Mouse (Mus musculus): ENCODE measurements around the gene Sox6. TPM values are rescaled to one million over a fixed set of nuclear protein-coding genes. Genes with fewer than 3 reads are reported as not detected.
A peak's percentile ranks its signal among the peaks of the same experiment; 100 is the strongest.

The Sox6 gene
- total and polyA plus RNA-seq, 3 experiments = 11.8 to 33.4 (median 26.4) TPM

DNA sequence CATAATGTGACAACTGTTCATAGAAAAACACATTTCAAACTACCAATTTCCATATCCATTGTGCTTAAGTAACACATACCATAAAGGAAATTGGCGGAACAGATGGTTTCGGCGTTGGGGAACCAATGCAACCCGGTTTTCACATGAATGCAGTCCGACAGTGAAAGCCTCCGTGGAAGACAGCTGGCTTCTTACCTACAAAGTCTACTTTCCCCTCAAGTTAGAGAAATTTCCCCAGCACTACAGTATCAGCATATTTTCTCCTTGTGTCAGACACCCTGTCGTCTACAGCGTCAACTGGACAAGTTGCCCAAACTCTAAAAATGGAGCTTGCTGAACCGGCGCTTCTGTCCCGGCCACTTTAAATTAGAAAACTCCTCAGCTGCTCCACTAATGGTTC, 470.3 kb downstream of the Sox6 start:
- Histone ChIP-seq H3K9ac (ENCODE audit: low read depth, low read length) (no peak overlapping the region), H3K36me3 (ENCODE audit: control insufficient read depth, insufficient read depth, low read length) (peaks cover 4% of the 10 kb centered on the region), H3K27ac (peak overlapping the region; percentile 33; the same call in 1 of the 2 replicates), H3K4me1 (ENCODE audit: control insufficient read depth, insufficient read depth, low read length) (peaks cover 8% of the 10 kb centered on the region), H3K4me3 (no peak overlapping the region), H3K27me3 (ENCODE audit: control insufficient read depth, insufficient read depth, low read length) (no peaks in the 10 kb centered on the region), H3K79me2 (replicated peaks; ENCODE audit: control insufficient read depth, insufficient read depth, low read length) (no peaks in the 10 kb centered on the region)
- intact Hi-C loops (cut with DNase I) = loop anchor here (10.0 kb wide), 1 partner anchor 86 kb away; no protein-coding TSS in a partner anchor
- TF ChIP-seq EP300 (IDR thresholded peaks at IDR 0.05; ENCODE audit: insufficient read depth, low read depth, low read length) = no peak
- TF ChIP-seq POLR2A (IDR thresholded peaks at IDR 0.05; ENCODE audit: insufficient read depth, low read depth, low read length) = no peak
- TF ChIP-seq CTCF (IDR thresholded peaks at IDR 0.05) = no peak
- 71% methylated on average over 11 of the region's 11 CpGs for WGBS
- DNase-seq = no peak

DNA sequence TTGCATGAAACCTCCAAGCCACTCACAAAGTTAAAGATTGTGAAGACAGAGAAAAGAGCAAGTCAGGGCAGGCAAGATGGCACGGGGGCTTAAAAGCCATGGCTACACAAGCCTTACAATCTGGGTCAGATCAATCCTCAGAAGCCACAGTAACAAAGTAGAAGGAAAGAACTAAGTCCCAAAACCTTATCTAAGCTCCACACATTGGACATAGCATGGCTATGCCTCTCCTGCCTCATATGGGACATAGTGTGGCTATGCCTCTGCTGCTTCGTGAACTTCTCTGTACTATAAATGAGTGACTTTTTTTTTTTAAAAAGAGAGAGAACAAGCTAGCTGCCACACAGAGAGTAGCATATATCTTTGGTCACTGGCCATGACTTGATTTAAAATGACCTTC, 471.8 kb downstream of the Sox6 start:
- 96% methylated on average over 2 of the region's 2 CpGs for whole genome bisulfite sequencing
- no peak for DNase-seq
- Histone ChIP-seq H3K27ac (no peak overlapping the region), H3K4me1 (ENCODE audit: control insufficient read depth, insufficient read depth, low read length) (peaks cover 8% of the 10 kb centered on the region), H3K79me2 (replicated peaks; ENCODE audit: control insufficient read depth, insufficient read depth, low read length) (no peaks in the 10 kb centered on the region), H3K9ac (ENCODE audit: low read depth, low read length) (no peak overlapping the region), H3K27me3 (ENCODE audit: control insufficient read depth, insufficient read depth, low read length) (no peaks in the 10 kb centered on the region), H3K36me3 (ENCODE audit: control insufficient read depth, insufficient read depth, low read length) (peaks cover 4% of the 10 kb centered on the region), H3K4me3 (no peak overlapping the region)
- intact Hi-C loops (cut with DNase I) = loop anchor here (10.0 kb wide), 1 partner anchor 88 kb away; no protein-coding TSS in a partner anchor
- TF ChIP-seq EP300 (IDR thresholded peaks at IDR 0.05; ENCODE audit: insufficient read depth, low read depth, low read length) (no peak), POLR2A (IDR thresholded peaks at IDR 0.05; ENCODE audit: insufficient read depth, low read depth, low read length) (no peak)

DNA sequence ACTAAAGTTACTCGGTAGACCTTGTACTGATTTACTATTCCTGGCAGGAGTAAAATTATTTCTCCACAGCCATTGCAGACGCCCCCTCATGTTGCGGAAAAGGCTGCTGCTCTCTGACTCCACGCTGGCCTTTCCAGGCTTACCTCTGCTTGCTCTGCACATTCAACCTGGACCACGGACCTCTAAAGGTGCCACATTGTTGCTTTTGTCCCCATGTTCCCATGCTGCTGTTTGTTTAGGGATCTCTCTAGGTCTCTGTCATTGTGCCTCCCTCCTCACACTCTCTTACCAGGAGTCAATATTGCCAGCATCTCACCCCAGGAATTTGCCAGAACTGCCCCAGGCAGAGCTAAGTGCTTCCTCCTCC, 473.6 kb downstream of the Sox6 start:
- Histone ChIP-seq H3K9ac (ENCODE audit: low read depth, low read length) (no peak overlapping the region), H3K4me1 (ENCODE audit: control insufficient read depth, insufficient read depth, low read length) (peaks cover 7% of the 10 kb centered on the region), H3K36me3 (ENCODE audit: control insufficient read depth, insufficient read depth, low read length) (peaks cover 4% of the 10 kb centered on the region), H3K27me3 (ENCODE audit: control insufficient read depth, insufficient read depth, low read length) (no peaks in the 10 kb centered on the region), H3K27ac (no peak overlapping the region), H3K79me2 (replicated peaks; ENCODE audit: control insufficient read depth, insufficient read depth, low read length) (no peaks in the 10 kb centered on the region), H3K4me3 (no peak overlapping the region)
- intact Hi-C loops (cut with DNase I) = loop anchor here (10.0 kb wide), 1 partner anchor 90 kb away; no protein-coding TSS in a partner anchor
- TF ChIP-seq EP300 (IDR thresholded peaks at IDR 0.05; ENCODE audit: insufficient read depth, low read depth, low read length) = no peak
- TF ChIP-seq CTCF (IDR thresholded peaks at IDR 0.05) = no peak
- TF ChIP-seq POLR2A (IDR thresholded peaks at IDR 0.05; ENCODE audit: insufficient read depth, low read depth, low read length) = no peak
- DNase-seq = no peak
- WGBS = 59% methylated on average over 5 of the region's 5 CpGs

DNA sequence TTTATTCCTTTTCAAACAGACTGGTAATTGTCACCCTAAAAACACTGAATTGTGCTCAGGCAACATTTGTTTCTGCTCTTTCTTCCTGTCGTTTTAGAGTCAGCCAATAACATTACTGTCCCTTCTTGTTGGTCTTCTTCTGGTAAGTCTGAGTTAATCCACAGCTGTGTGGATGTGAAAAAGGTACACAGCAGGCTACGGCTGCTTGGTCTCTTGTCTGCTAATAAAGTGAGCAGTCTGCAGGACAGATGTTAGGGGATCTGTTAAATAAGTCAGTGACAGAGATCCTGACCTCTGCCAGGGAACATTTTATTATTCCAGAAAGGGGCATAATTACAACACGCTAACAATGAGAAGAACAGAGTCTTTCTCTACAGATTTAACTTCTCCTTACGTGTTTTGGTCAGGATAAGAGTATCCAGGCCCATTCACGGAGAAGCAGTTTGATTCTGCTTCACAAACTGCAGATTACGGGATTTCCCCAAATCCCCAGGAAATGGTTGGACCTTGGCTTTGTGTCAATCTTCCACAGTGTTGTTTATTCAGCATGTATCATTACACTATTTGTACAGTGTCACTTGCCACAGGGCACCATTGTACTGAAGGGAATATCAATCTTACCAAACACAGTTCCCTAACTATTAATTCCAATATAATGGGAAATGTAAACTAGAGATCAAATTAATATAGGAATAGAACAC, 474.1 kb downstream of the Sox6 start:
- TF ChIP-seq EP300 (IDR thresholded peaks at IDR 0.05; ENCODE audit: insufficient read depth, low read depth, low read length) (no peak), CTCF (IDR thresholded peaks at IDR 0.05) (no peak), POLR2A (IDR thresholded peaks at IDR 0.05; ENCODE audit: insufficient read depth, low read depth, low read length) (no peak)
- 27% methylated on average over 6 of the region's 6 CpGs for WGBS
- no peaks in the 10 kb centered on the region for H3K79me2 ChIP-seq (replicated peaks; ENCODE audit: control insufficient read depth, insufficient read depth, low read length)
- H3K27me3 ChIP-seq (ENCODE audit: control insufficient read depth, insufficient read depth, low read length) = no peaks in the 10 kb centered on the region
- peaks cover 4% of the 10 kb centered on the region for H3K36me3 ChIP-seq (ENCODE audit: control insufficient read depth, insufficient read depth, low read length)
- H3K4me3 ChIP-seq = no peak overlapping the region
- DNase-seq = no peak
- H3K4me1 ChIP-seq (ENCODE audit: control insufficient read depth, insufficient read depth, low read length) = peaks cover 7% of the 10 kb centered on the region
- H3K9ac ChIP-seq (ENCODE audit: low read depth, low read length) = no peak overlapping the region
- H3K27ac ChIP-seq = no peak overlapping the region
- intact Hi-C loops (cut with DNase I) = loop anchor here (10.0 kb wide), 1 partner anchor 90 kb away; no protein-coding TSS in a partner anchor

DNA sequence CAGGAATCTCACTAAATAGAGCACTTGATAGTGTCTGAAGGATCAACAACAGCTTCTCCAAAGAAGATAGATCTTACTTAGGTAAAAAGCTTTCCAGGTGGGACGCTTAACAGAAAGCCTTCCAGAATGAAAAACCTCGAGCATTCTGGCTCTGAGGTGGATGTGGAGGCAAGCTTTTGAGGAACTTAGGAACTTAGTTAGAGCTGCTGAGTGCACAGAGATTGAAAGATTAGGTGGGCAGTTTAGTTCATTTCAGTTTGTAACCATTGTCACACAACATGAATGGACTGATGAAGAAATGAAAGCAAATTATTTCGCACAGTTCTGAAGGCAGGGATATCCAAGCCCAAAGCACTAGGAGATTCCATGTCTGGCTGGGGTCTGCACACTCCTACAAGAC, 481.9 kb downstream of the Sox6 start:
- no peaks in the 10 kb centered on the region for H3K27me3 ChIP-seq (ENCODE audit: control insufficient read depth, insufficient read depth, low read length)
- 81% methylated on average over 3 of the region's 3 CpGs for WGBS
- DNase-seq = no peak
- no peak overlapping the region for H3K4me3 ChIP-seq
- H3K27ac ChIP-seq = no peak overlapping the region
- H3K36me3 ChIP-seq (ENCODE audit: control insufficient read depth, insufficient read depth, low read length) = no peaks in the 10 kb centered on the region
- intact Hi-C loops (cut with DNase I) = no loop called here
- no peaks in the 10 kb centered on the region for H3K79me2 ChIP-seq (replicated peaks; ENCODE audit: control insufficient read depth, insufficient read depth, low read length)
- no peak overlapping the region for H3K9ac ChIP-seq (ENCODE audit: low read depth, low read length)
- no peak for TF ChIP-seq CTCF (IDR thresholded peaks at IDR 0.05)
- TF ChIP-seq POLR2A (IDR thresholded peaks at IDR 0.05; ENCODE audit: insufficient read depth, low read depth, low read length) = no peak
- TF ChIP-seq EP300 (IDR thresholded peaks at IDR 0.05; ENCODE audit: insufficient read depth, low read depth, low read length) = no peak
- H3K4me1 ChIP-seq (ENCODE audit: control insufficient read depth, insufficient read depth, low read length) = no peaks in the 10 kb centered on the region

DNA sequence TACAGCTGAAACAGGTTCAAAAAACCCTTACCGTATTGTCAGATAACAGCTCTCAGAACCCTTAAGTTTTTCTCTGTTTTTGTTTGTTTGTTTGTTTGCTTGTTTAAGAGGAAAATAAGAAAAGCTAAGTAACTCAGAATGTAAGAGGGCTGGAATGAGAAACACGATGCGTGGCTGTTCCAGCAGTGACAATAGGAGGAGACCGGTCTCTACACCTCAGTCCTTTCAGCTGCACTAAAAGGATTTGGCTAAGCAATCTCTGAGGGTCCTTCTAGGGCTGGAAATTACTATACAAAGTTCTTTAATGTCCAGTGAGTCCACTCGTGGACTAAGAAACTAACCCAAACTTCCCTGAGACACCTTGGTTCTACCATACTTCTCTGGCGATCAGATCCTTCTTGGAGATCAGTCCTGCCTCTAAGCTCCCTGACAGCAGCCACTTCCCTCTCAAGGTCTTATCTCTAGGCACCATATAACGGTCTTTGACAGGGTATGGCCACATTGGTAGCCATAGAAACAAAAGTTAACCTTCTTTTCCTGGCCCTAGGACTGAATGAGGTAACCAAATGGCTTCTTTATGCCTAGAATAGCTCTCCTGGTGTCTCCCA, 488.3 kb downstream of the Sox6 start:
- intact Hi-C loops (cut with DNase I) = no loop called here
- Histone ChIP-seq H3K4me1 (ENCODE audit: control insufficient read depth, insufficient read depth, low read length) (peaks cover 2% of the 10 kb centered on the region; the same call in 1 of the 2 replicates), H3K79me2 (replicated peaks; ENCODE audit: control insufficient read depth, insufficient read depth, low read length) (no peaks in the 10 kb centered on the region), H3K36me3 (ENCODE audit: control insufficient read depth, insufficient read depth, low read length) (peaks cover 5% of the 10 kb centered on the region; the same call in 1 of the 2 replicates), H3K9ac (ENCODE audit: low read depth, low read length) (no peak overlapping the region), H3K27ac (no peak overlapping the region), H3K4me3 (no peak overlapping the region), H3K27me3 (ENCODE audit: control insufficient read depth, insufficient read depth, low read length) (no peaks in the 10 kb centered on the region)
- TF ChIP-seq CTCF (IDR thresholded peaks at IDR 0.05) (no peak), EP300 (IDR thresholded peaks at IDR 0.05; ENCODE audit: insufficient read depth, low read depth, low read length) (no peak), POLR2A (IDR thresholded peaks at IDR 0.05; ENCODE audit: insufficient read depth, low read depth, low read length) (no peak)
- WGBS = 66% methylated on average over 7 of the region's 7 CpGs
- DNase-seq = no peak
